Comparison of ENCODE assay signal across 15 mouse cellular contexts in the genomic region with DNA sequence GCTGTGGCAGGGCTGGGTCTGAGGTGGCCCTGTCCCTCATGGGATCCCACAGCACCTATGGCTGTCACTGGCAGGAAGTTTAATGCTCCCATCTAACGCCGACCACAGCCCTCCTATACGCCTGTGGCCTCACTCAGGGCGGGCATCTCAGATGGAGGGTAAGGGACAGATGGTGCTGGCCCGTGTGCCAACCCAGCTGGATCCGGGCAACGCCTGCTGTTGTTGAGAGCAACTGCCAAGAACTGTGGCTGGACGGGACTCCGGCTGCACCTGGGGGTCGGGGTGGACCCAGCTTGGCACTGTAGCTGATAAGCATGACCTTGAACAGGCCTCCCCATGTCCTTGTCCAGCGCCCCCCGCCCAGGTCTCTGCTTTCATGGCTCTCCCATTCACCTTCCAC. TPM values are rescaled to one million over a fixed set of nuclear protein-coding genes. Genes with fewer than 3 reads are reported as not detected.
DNase-seq lines count a peak whose midpoint lies in the region; ATAC-seq and TF ChIP-seq lines count a peak whose summit lies in the region.
"Had no signal": no experiment of that assay in that cellular context is flagged by ENCODE, and none has a peak within 500 bp of the region (broad histone marks: within the 10 kb centered on the region; RNA-seq: fewer than 3 reads in every experiment).

No protein-coding gene starts in this region.

- no peaks in the 10 kb centered on the region for H3K36me3 ChIP-seq in forebrain, postnatal 0 days (ENCODE audit: insufficient read depth)
- no peaks in the 10 kb centered on the region for H3K36me3 ChIP-seq in forebrain, embryonic 12.5 days (replicated peaks)
- no peaks in the 10 kb centered on the region for H3K36me3 ChIP-seq in midbrain, embryonic 13.5 days
- no peaks in the 10 kb centered on the region for H3K36me3 ChIP-seq in midbrain, embryonic 14.5 days (ENCODE audit: control insufficient read depth, insufficient read depth, low read length)
- H3K36me3 ChIP-seq: embryonic facial prominence, embryonic 15.5 days; heart, embryonic 15.5 days; limb, embryonic 13.5 days had no signal

- no peak overlapping the region for H3K27ac ChIP-seq in forebrain, postnatal 0 days (ENCODE audit: low read depth, low read length)
- no peak overlapping the region for H3K27ac ChIP-seq in forebrain, embryonic 12.5 days
- H3K27ac ChIP-seq in midbrain, embryonic 13.5 days, result no peak overlapping the region
- H3K27ac ChIP-seq in midbrain, embryonic 14.5 days (replicated peaks; ENCODE audit: low read depth, low read length), result no peak overlapping the region
- H3K27ac ChIP-seq: embryonic facial prominence, embryonic 15.5 days; heart, embryonic 15.5 days; kidney, postnatal 0 days; limb, embryonic 13.5 days had no signal

- no peak overlapping the region for H3K4me3 ChIP-seq in forebrain, postnatal 0 days (ENCODE audit: low read depth, low read length)
- no peak overlapping the region for H3K4me3 ChIP-seq in forebrain, embryonic 12.5 days (replicated peaks)
- H3K4me3 ChIP-seq in midbrain, embryonic 13.5 days (replicated peaks), result no peak overlapping the region
- H3K4me3 ChIP-seq in midbrain, embryonic 14.5 days (replicated peaks; ENCODE audit: low read depth, low read length), result no peak overlapping the region
- H3K4me3 ChIP-seq: embryonic facial prominence, embryonic 15.5 days; heart, embryonic 15.5 days; limb, embryonic 13.5 days; myocyte had no signal

- no peak for TF ChIP-seq CTCF in forebrain, postnatal 0 days (IDR thresholded peaks at IDR 0.05; ENCODE audit: low read depth)

- DNase-seq in forebrain, postnatal 0 days, result peak; percentile 22
- DNase-seq in midbrain, embryonic 14.5 days, result no peak
- DNase-seq in cerebellum, adult 8-10 months, result peak; percentile 66
- no peak for DNase-seq in embryo, embryonic 10 days (ENCODE audit: low spot score)
- DNase-seq in gastrocnemius, postnatal 10 days, result no peak
- DNase-seq: adrenal gland, adult 8-10 months had no signal

- H3K9ac ChIP-seq in forebrain, postnatal 0 days, result no peak overlapping the region
- H3K9ac ChIP-seq in forebrain, embryonic 12.5 days, result no peak overlapping the region
- H3K9ac ChIP-seq in midbrain, embryonic 13.5 days (replicated peaks), result no peak overlapping the region
- no peak overlapping the region for H3K9ac ChIP-seq in midbrain, embryonic 14.5 days (replicated peaks; ENCODE audit: low read length)
- H3K9ac ChIP-seq: embryonic facial prominence, embryonic 15.5 days; heart, embryonic 15.5 days; limb, embryonic 13.5 days; liver, postnatal 0 days had no signal

- 46% methylated on average over 12 of the region's 12 CpGs for WGBS in forebrain, postnatal 0 days
- WGBS in forebrain, embryonic 12.5 days, result 87% methylated on average over 12 of the region's 12 CpGs
- WGBS in midbrain, embryonic 13.5 days, result 85% methylated on average over 12 of the region's 12 CpGs
- 83% methylated on average over 12 of the region's 12 CpGs for WGBS in midbrain, embryonic 14.5 days

- H3K4me2 ChIP-seq in forebrain, postnatal 0 days (ENCODE audit: low read depth), result no peak overlapping the region
- no peak overlapping the region for H3K4me2 ChIP-seq in forebrain, embryonic 12.5 days
- H3K4me2 ChIP-seq in midbrain, embryonic 13.5 days (replicated peaks), result no peak overlapping the region
- H3K4me2 ChIP-seq in midbrain, embryonic 14.5 days (ENCODE audit: low read length), result no peak overlapping the region
- H3K4me2 ChIP-seq: embryonic facial prominence, embryonic 15.5 days; heart, embryonic 15.5 days; limb, embryonic 13.5 days had no signal

- no peak for ATAC-seq in forebrain, postnatal 0 days
- ATAC-seq in forebrain, embryonic 12.5 days (ENCODE audit: low FRiP score), result no peak
- 0 out of 2 replicates have a peak, but pooled peaks have one; percentile 7 for ATAC-seq in midbrain, embryonic 13.5 days
- no peak for ATAC-seq in midbrain, embryonic 14.5 days (ENCODE audit: low FRiP score, low TSS enrichment)
- ATAC-seq: intestine, embryonic 16.5 days; liver, postnatal 0 days had no signal

- no peaks in the 10 kb centered on the region for H3K4me1 ChIP-seq in forebrain, postnatal 0 days (ENCODE audit: insufficient read depth)
- peaks cover 13% of the 10 kb centered on the region for H3K4me1 ChIP-seq in forebrain, embryonic 12.5 days
- H3K4me1 ChIP-seq in midbrain, embryonic 13.5 days (replicated peaks), result peaks cover 15% of the 10 kb centered on the region
- H3K4me1 ChIP-seq in midbrain, embryonic 14.5 days (ENCODE audit: control insufficient read depth, insufficient read depth, low read length), result peaks cover 13% of the 10 kb centered on the region
- H3K4me1 ChIP-seq: heart, embryonic 15.5 days had no signal

- no peaks in the 10 kb centered on the region for H3K9me3 ChIP-seq in forebrain, postnatal 0 days (ENCODE audit: low read length)
- H3K9me3 ChIP-seq in forebrain, embryonic 12.5 days, result 0 out of 2 replicates have a peak, but pooled peaks cover 3% of the 10 kb centered on the region
- H3K9me3 ChIP-seq in midbrain, embryonic 13.5 days, result 0 out of 2 replicates have a peak, but pooled peaks cover under 1% of the 10 kb centered on the region
- H3K9me3 ChIP-seq in midbrain, embryonic 14.5 days (ENCODE audit: control insufficient read depth, low read length), result no peaks in the 10 kb centered on the region
- H3K9me3 ChIP-seq: embryonic facial prominence, embryonic 15.5 days; heart, embryonic 15.5 days; limb, embryonic 13.5 days had no signal

- H3K27me3 ChIP-seq in forebrain, postnatal 0 days (ENCODE audit: insufficient read depth, low read length), result peaks cover 37% of the 10 kb centered on the region
- H3K27me3 ChIP-seq in forebrain, embryonic 12.5 days, result peaks cover 100% of the 10 kb centered on the region
- peaks cover 42% of the 10 kb centered on the region for H3K27me3 ChIP-seq in midbrain, embryonic 13.5 days
- peaks cover 2% of the 10 kb centered on the region; the same call in 1 of the 2 replicates for H3K27me3 ChIP-seq in midbrain, embryonic 14.5 days (ENCODE audit: control insufficient read depth, insufficient read depth, low read length)

RNA-seq across cellular contexts. Expression of gene Micall2, which starts 47.8 kb away (rescaled TPM):
- total RNA-seq in forebrain, postnatal 0 days (2014; rRNA removed), result 5.1 and 5.4 TPM in 2 replicates
- 7.1 and 9.9 TPM in 2 replicates for polyA plus RNA-seq in forebrain, postnatal 0 days (2015; fragmentation: Nextera tagmentation; extraction: Ambion mirVana)
- polyA plus RNA-seq in forebrain, embryonic 12.5 days (2016; fragmentation: Nextera tagmentation; extraction: Ambion mirVana), result 6.2 and 6.5 TPM in 2 replicates
- polyA plus RNA-seq in midbrain, embryonic 13.5 days (2015; fragmentation: Nextera tagmentation; extraction: Ambion mirVana), result 7.5 and 8.9 TPM in 2 replicates
- polyA plus RNA-seq in midbrain, embryonic 14.5 days (2014; fragmentation: Nextera tagmentation; extraction: Ambion mirVana), result 12.7 and 13.4 TPM in 2 replicates
- total RNA-seq in gastrocnemius, postnatal 10 days (2021), result 1 to 10 TPM; 3.8 to 5.7 TPM

Comparison
In these comparisons a context has a peak if more than half of its experiments do, and no peak if none do; other contexts are left out.
1. DNase-seq: peak in forebrain, postnatal 0 days (single experiment) and cerebellum, adult 8-10 months (single experiment); none in midbrain, embryonic 14.5 days (single experiment), embryo, embryonic 10 days (single experiment) and gastrocnemius, postnatal 10 days (single experiment).